Mouse (Mus musculus): ENCODE results near the gene Zfp945.
"Not testable (repeated sequence)": the region's sequence is repeated elsewhere in the genome, so short reads cannot be mapped to it uniquely, and the experiment has no call there.

- not testable (repeated sequence) for TF ChIP-seq CTCF (IDR thresholded peaks at IDR 0.05; ENCODE audit: control insufficient read depth, insufficient read depth, insufficient replicate concordance, low read depth, low read length); POLR2A (IDR thresholded peaks at IDR 0.05; ENCODE audit: control insufficient read depth, low read depth, low read length)
Measured at GRCm38 (mm10) chr17:22875549-22875948, 8.6 kb upstream of the Zfp945 start.

Data from testis, adult 2 months (tissue).